Mouse (Mus musculus) C2C12 (cell line): ENCODE data around the gene Esrrb.

Experiments
- CEBPB ChIP-seq: IDR thresholded peaks from one replicate; pipeline ENCODE4 v1.6.1; 2011; ENCODE audit warnings: low read depth, mild to moderate bottlenecking, control low read depth, moderate library complexity
- CTCF ChIP-seq: IDR thresholded peaks from one replicate; pipeline ENCODE4 v1.5.1; 2011; ENCODE audit not compliant: control insufficient read depth, insufficient read depth, insufficient read length
- MYOD1 ChIP-seq: IDR thresholded peaks from one replicate; pipeline ENCODE4 v1.6.1; 2011; ENCODE audit warnings: low read depth; ENCODE audit not compliant: control insufficient read depth, insufficient read length
- MYOG ChIP-seq: IDR thresholded peaks from one replicate; pipeline ENCODE4 v1.6.1; 2011; ENCODE audit not compliant: control insufficient read depth, insufficient read length; ENCODE audit errors: extremely low read depth
- USF1 ChIP-seq: IDR thresholded peaks from one replicate; pipeline ENCODE4 v1.6.1; 2011; ENCODE audit warnings: low read depth, mild to moderate bottlenecking, control low read depth, moderate library complexity

DNA sequence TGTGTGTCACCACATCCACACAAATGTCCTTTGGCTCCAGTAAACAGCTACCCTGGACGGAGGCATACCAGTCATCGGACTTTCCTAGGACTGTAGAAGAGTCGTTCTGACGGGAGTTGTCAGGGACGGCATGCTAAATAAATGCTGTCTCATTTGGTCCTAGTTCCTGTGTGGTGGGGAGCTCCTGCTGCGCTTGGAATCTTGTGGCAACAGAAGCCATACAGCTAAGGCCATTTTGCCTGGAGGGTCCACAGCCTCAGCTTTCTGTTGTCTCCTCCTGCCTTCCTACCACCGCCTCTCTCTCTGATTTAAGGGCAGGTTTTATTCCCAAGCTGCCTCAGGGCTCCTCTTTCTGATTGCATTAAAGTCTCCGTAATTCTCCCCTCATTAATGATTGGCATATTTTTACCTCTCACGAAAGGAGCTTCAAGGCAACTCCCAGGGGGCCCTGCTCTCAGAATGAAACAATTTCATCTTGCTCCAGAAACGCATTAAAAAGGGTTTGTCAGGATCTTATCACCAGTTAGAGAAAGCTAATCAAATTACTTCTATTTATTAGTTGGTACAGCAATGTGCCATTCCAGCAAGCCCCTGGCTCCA, 26.9 kb downstream of the Esrrb start:
- TF ChIP-seq CTCF, result no peak
- TF ChIP-seq USF1, result no peak
- TF ChIP-seq CEBPB, result no peak
- TF ChIP-seq MYOD1, result no peak
- no peak for TF ChIP-seq MYOG
